Mouse (Mus musculus): Measurements from ENCODE around the gene Hsd3b7.

GRCm38 (mm10) chr7:127759716-127760115 lies 40.7 kb upstream of the Hsd3b7 start:
- TF ChIP-seq CTCF (conservative IDR thresholded peaks at IDR 0.05; ENCODE audit: low read length) = no peak
- no peak for TF ChIP-seq POU5F1 (IDR thresholded peaks at IDR 0.05; ENCODE audit: borderline replicate concordance, low read length)
